Comparison of ENCODE assay signal across 11 mouse cellular contexts in genomic region chr3:98471499-98471898, GRCm38 (mm10). TPM values are rescaled to one million over a fixed set of nuclear protein-coding genes. Genes with fewer than 3 reads are reported as not detected.
DNase-seq lines count a peak whose midpoint lies in the region; ATAC-seq and TF ChIP-seq lines count a peak whose summit lies in the region.
"Not testable (repeated sequence)": the region's sequence is repeated elsewhere in the genome, so short reads cannot be mapped to it uniquely, and the experiment has no call there.
"Had no signal": no experiment of that assay in that cellular context is flagged by ENCODE, and none has a peak within 500 bp of the region (broad histone marks: within the 10 kb centered on the region; RNA-seq: fewer than 3 reads in every experiment).

No protein-coding gene starts in this region.

- not testable (repeated sequence) for H3K27me3 ChIP-seq in kidney, postnatal 0 days (ENCODE audit: insufficient read depth, low read length); liver, embryonic 13.5 days; liver, embryonic 15.5 days; liver, embryonic 16.5 days (ENCODE audit: control insufficient read depth, insufficient read depth, low read depth, low read length); liver, postnatal 0 days (ENCODE audit: insufficient read depth, low read length)

- DNase-seq in kidney, postnatal 0 days (ENCODE audit: low spot score); liver, embryonic 13.5 days; liver, postnatal 0 days: not testable (repeated sequence)

- not testable (repeated sequence) for H3K4me2 ChIP-seq in kidney, postnatal 0 days (ENCODE audit: low read length); liver, embryonic 13.5 days; liver, embryonic 15.5 days; liver, embryonic 16.5 days (ENCODE audit: low read depth, low read length); liver, postnatal 0 days (ENCODE audit: low read depth, low read length)

- ATAC-seq in kidney, postnatal 0 days (replicated peaks; ENCODE audit: low FRiP score, low read depth): peak; percentile 68; the same call in 1 of the 2 replicates
- 0 out of 2 replicates have a peak, but pooled peaks have one; percentile 34 for ATAC-seq in liver, embryonic 13.5 days (ENCODE audit: low read depth)
- ATAC-seq in liver, embryonic 15.5 days (ENCODE audit: insufficient read depth): peak; percentile 60
- peak; percentile 74 for ATAC-seq in liver, embryonic 16.5 days (ENCODE audit: low read depth)
- peak; percentile 82 for ATAC-seq in liver, postnatal 0 days

- not testable (repeated sequence) for H3K4me1 ChIP-seq in kidney, postnatal 0 days (replicated peaks; ENCODE audit: insufficient read depth, low read length); liver, embryonic 13.5 days (replicated peaks); liver, embryonic 15.5 days (replicated peaks); liver, embryonic 16.5 days (ENCODE audit: control insufficient read depth, low read depth, low read length); liver, postnatal 0 days (ENCODE audit: insufficient read depth)

- TF ChIP-seq EP300 in liver, postnatal 0 days (IDR thresholded peaks at IDR 0.05; ENCODE audit: low read depth): not testable (repeated sequence)

- not testable (repeated sequence) for H3K9me3 ChIP-seq in kidney, postnatal 0 days (replicated peaks; ENCODE audit: low read length); liver, embryonic 13.5 days (replicated peaks); liver, embryonic 15.5 days (replicated peaks); liver, embryonic 16.5 days (replicated peaks; ENCODE audit: control insufficient read depth, low read length); liver, postnatal 0 days (ENCODE audit: low read length)

- H3K36me3 ChIP-seq in kidney, postnatal 0 days (ENCODE audit: insufficient read depth, low read length); liver, embryonic 13.5 days; liver, embryonic 15.5 days (replicated peaks); liver, embryonic 16.5 days (ENCODE audit: control insufficient read depth, insufficient read depth); liver, postnatal 0 days (replicated peaks; ENCODE audit: insufficient read depth, low read length): not testable (repeated sequence)

- not testable (repeated sequence) for H3K9ac ChIP-seq in kidney, postnatal 0 days (ENCODE audit: low read depth, low read length); liver, embryonic 13.5 days; liver, embryonic 15.5 days; liver, embryonic 16.5 days (ENCODE audit: low read depth, low read length); liver, postnatal 0 days (replicated peaks)

- not testable (repeated sequence) for TF ChIP-seq CTCF in kidney, postnatal 0 days (IDR thresholded peaks at IDR 0.05; ENCODE audit: low read depth); liver, postnatal 0 days (IDR thresholded peaks at IDR 0.05; ENCODE audit: low read depth)

- not testable (repeated sequence) for H3K27ac ChIP-seq in kidney, postnatal 0 days; liver, embryonic 13.5 days; liver, embryonic 15.5 days (replicated peaks); liver, embryonic 16.5 days (ENCODE audit: low read length); liver, postnatal 0 days (ENCODE audit: low read depth)

- not testable (repeated sequence) for H3K4me3 ChIP-seq in kidney, postnatal 0 days (replicated peaks; ENCODE audit: low read depth, low read length); liver, embryonic 13.5 days (replicated peaks); liver, embryonic 15.5 days (replicated peaks); liver, embryonic 16.5 days (ENCODE audit: low read depth, low read length); liver, postnatal 0 days (ENCODE audit: low read depth, low read length)

RNA-seq across cellular contexts. Expression of gene Gm4450, which starts 14.6 kb away (rescaled TPM):
- 83.6 and 90.6 TPM in 2 replicates for polyA plus RNA-seq in kidney, postnatal 0 days (2015; fragmentation: Nextera tagmentation; extraction: Ambion mirVana)
- not detected in 2 replicates for polyA plus RNA-seq in liver, embryonic 13.5 days (2015; fragmentation: Nextera tagmentation; extraction: Ambion mirVana)
- not detected in 2 replicates for polyA plus RNA-seq in liver, embryonic 15.5 days (2015; fragmentation: Nextera tagmentation; extraction: Ambion mirVana)
- not detected in 2 replicates for polyA plus RNA-seq in liver, embryonic 16.5 days (2015; fragmentation: Nextera tagmentation; extraction: Ambion mirVana)
- 0.13 TPM in 1 of 2 replicates, not detected in the other for polyA plus RNA-seq in liver, postnatal 0 days (2015; fragmentation: Nextera tagmentation; extraction: Ambion mirVana)
- polyA plus RNA-seq: activated CD4-positive, CD25-positive, alpha-beta regulatory T cell, adult 4 months; adrenal gland, adult 2 months; brain, embryonic 14.5 days; C2C12; CD4-positive, CD25-positive, alpha-beta regulatory T cell, adult 4 months; G1E had no signal

RNA-seq across cellular contexts. Expression of gene Hsd3b4, which starts 38.8 kb away (rescaled TPM):
- 128 and 142 TPM in 2 replicates for polyA plus RNA-seq in kidney, postnatal 0 days (2015; fragmentation: Nextera tagmentation; extraction: Ambion mirVana)
- polyA plus RNA-seq in liver, embryonic 13.5 days (2015; fragmentation: Nextera tagmentation; extraction: Ambion mirVana): 0.17 and 0.31 TPM in 2 replicates
- polyA plus RNA-seq in liver, embryonic 15.5 days (2015; fragmentation: Nextera tagmentation; extraction: Ambion mirVana): 0.13 and 0.15 TPM in 2 replicates
- 0.12 TPM in 1 of 2 replicates, not detected in the other for polyA plus RNA-seq in liver, embryonic 16.5 days (2015; fragmentation: Nextera tagmentation; extraction: Ambion mirVana)
- polyA plus RNA-seq in liver, postnatal 0 days (2015; fragmentation: Nextera tagmentation; extraction: Ambion mirVana): 0.07 and 0.40 TPM in 2 replicates
- polyA plus RNA-seq: activated CD4-positive, CD25-positive, alpha-beta regulatory T cell, adult 4 months; adrenal gland, adult 2 months; brain, embryonic 14.5 days; C2C12; CD4-positive, CD25-positive, alpha-beta regulatory T cell, adult 4 months; G1E had no signal

Comparison
In these comparisons a context has a peak if more than half of its experiments do, and no peak if none do; other contexts are left out.
1. RNA of gene Gm4450, which starts 14.6 kb away (polyA plus RNA-seq): 83.6 to 90.6 TPM in kidney, postnatal 0 days; 0.13 TPM in liver, postnatal 0 days, not detected in liver, embryonic 13.5 days, not detected in liver, embryonic 15.5 days and not detected in liver, embryonic 16.5 days; every median in the first group is over 10 times any median in the second.
2. RNA of gene Hsd3b4, which starts 38.8 kb away (polyA plus RNA-seq): 128 to 142 TPM in kidney, postnatal 0 days; 0.17 to 0.31 TPM in liver, embryonic 13.5 days, 0.13 to 0.15 TPM in liver, embryonic 15.5 days, 0.07 to 0.40 TPM in liver, postnatal 0 days and 0.12 TPM in liver, embryonic 16.5 days; every median in the first group is over 10 times any median in the second.
3. Peak in every context shown above with its lines, with median percentiles within 50 percentile points of each other: ATAC-seq.